Mouse (Mus musculus) adrenal gland, adult 8-10 months (tissue): Measurements from ENCODE around the gene Col4a1. TPM values are rescaled to one million over a fixed set of nuclear protein-coding genes. Genes with fewer than 3 reads are reported as not detected.

Experiments used
- DNase-seq: peaks from one replicate; pipeline ENCODE4 v3.0.0; 2022
- total RNA-seq, 4 experiments: library from RNA; stranded (reverse); gene quantifications; 2 replicates each; pipeline ENCODE4 v1.2.4; 2022

Col4a1 gene
- total RNA-seq, 4 experiments from 2014 or later = 276 to 357 (median 298) TPM

DNA sequence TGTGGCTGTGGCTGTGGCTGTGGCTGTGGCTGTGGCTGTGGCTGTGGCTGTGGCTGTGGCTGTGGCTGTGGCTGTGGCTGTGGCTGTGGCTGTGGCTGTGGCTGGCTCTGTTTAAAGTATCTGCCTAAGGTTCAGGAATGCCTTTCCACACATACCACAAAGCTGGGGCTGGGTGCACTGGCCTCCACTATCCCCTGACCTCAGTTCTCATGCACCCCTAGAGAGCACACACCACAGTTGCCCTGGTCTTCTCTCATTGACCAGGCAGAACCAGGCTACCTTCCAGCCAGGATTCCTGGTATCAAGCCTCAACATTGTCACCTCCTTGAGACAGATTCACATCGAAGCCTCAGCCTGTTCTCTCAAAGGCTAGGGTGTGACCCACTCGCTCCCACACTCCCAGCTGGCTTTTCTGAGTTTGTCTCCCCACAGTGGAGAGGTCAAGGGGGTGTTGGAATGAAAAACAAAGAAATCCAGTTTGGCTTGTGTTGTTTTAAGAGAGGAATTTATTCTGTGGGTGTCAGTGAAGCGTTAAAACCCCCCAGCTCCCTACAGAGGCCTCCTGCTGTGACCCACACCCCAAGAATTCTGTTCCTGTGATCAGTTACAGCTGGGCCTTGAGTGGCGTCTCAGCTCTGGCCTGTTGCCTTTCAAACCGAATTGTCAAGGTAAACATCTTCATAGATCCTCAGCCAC is 15.2 kb upstream of the Col4a1 start:
- no peak for DNase-seq

DNA sequence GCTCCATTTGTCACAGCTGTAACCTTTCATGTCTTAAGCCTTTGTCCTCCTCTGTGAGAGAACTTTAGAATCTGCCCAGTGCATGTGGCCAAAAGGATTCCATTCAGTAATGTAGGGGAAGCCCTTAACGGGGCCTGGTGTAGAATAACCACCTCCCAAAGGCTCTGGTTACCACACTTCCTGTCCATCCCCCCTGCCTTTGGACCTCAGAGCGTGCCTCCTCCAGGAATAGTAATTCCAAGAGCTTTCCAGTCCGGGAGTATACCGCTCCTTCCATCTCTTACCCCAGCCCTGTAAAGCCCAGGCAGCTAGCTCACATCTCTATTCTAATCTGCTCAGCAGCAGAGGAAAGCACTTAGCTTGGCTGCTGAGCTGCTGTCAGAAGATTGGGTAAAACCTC is 14.7 kb upstream of the Col4a1 start:
- no peak for DNase-seq

DNA sequence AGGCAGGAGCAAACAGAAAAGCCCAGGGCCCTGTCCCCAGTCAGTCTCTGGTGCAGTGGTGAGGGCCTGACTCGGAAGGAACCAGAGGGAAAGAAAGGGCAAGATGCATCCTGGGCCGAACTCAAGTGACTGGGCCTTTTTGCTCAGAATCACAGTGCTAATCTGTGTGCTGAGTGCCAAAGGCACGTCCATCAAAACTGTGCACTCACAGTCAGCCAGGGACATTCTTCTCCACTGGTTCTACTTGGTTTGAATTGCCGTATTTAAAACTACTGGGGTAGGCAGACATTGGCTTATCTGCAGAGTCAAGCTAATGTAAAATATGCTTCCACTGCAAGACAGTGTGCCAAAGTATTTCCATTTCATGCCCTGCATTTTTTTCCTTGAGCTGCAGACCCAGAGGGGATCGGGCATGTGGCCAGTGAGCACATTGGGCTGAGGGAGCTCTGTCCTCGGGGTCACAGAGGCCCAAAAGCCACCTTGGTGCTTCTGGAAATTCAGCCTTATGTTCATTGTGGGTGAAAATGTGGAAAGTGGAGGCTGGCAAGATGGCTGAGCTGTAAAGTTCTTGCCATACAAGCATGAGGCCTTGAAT is 12.3 kb upstream of the Col4a1 start:
- DNase-seq = no peak

DNA sequence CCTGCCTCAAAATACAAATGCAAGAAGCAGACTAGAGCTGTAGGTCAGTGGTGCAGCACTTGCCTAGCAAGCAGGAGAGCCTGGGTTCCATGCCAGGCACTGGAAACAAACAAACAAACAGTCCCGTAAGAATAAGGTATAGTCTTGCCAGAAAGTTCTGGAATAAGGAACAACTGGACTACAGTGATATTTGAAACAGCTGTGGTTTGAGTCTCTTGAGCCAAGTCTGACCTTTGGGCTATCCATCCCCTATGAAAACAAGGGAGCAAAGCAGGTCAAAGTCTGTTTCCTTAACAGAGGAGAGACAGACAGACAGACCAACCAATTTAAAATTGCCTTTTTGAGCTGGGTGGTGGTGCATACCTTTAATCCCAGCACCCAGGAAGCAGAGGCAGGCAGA is 11.1 kb upstream of the Col4a1 start:
- no peak for DNase-seq

DNA sequence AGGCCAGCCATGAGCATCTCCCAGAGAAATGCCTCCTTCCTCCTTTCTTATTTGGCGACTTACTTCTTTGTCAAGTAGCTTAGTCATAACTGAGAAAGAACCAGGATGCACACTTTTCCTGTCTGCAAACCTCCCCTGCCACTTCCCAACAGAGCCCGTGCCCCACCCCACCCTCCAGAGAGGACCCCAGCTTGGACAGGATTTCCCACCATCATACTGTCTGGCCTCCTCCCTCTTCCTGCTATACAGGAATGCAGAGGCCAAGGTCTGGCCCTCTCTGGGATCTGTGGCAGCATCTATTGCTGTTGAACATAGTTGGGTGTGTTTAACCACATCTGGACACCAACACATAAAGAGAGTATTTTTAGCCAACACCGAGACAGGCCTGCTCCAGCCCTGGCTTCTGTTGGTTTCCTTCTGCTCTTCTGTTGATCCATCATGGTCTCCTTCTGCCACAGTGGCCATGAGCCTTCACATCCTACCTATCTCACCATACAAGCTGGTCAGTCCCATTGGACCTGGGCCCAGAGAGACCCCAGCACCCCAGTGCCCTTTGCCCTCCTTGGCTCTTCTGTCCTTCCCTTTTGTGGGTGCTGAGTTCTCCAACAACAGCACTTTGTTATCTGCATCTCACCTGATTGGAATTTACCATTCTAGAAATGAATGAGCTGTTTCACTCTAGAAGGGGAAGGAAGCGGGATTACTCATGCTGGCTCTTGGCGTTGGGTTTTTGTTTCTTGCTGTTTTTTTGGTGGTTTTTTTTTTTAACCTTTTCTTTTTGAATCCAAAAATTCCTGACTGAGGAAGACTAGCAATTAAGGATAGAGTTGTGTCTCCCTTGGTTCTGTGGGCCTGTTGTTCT is 10.3 kb upstream of the Col4a1 start:
- no peak for DNase-seq

DNA sequence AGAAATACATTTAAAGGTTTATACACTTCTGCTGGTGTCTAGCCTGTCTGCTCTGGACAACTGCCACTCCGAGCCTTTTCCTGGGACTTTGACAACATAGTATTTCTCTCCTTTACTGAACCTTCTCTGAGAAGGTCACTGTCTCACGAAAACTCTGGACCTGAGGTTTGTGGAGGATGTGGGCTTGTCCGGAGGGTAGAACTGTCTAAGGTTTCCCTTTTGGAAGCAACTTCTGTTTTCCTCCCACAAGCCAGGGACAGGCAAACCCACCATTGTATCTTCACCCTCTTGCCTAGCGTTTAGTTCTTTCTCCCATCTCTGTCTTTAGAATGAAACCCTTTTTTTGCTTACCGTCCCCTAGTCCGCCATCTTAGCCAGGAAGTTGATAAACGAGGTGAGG is 9.2 kb upstream of the Col4a1 start:
- DNase-seq = no peak

DNA sequence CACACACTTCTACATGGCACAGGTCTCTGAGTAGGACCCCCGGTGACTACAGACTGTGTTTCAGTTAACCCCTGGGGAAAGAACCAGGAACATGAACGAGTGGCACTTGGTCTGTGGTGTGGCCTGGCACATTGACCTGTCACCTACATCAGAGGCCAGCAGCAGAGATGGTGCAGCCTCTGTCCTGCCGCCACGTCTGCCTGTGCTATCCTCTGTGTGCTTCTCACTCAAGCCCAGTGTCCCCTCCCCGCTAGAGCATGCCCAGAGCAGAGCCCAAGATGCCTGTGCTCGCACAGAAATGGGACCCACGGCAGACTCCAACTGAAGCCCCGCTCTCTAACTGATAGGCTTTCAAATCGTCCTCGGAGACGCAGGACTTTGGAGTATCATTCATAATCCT is 6.8 kb upstream of the Col4a1 start:
- DNase-seq = no peak

DNA sequence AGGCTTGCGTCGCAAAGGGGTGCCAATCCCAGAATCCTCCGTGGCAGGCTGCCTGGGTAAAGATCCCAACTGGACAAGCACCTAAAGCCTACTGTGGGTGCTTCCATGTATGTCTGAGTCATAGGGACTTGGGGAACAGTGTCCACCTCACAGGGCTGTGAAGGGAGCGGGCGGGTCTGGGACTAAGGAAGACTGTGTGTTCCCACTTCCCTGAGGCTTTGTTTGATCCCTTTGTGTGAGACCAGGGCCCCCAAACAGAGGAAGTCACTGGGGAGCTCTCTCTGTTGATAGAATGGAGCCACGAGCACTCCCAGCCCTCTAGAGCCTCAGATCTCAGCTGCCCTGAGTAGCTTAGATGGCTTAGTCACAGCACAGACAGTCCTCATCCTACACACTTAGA is 3.5 kb upstream of the Col4a1 start:
- no peak for DNase-seq

DNA sequence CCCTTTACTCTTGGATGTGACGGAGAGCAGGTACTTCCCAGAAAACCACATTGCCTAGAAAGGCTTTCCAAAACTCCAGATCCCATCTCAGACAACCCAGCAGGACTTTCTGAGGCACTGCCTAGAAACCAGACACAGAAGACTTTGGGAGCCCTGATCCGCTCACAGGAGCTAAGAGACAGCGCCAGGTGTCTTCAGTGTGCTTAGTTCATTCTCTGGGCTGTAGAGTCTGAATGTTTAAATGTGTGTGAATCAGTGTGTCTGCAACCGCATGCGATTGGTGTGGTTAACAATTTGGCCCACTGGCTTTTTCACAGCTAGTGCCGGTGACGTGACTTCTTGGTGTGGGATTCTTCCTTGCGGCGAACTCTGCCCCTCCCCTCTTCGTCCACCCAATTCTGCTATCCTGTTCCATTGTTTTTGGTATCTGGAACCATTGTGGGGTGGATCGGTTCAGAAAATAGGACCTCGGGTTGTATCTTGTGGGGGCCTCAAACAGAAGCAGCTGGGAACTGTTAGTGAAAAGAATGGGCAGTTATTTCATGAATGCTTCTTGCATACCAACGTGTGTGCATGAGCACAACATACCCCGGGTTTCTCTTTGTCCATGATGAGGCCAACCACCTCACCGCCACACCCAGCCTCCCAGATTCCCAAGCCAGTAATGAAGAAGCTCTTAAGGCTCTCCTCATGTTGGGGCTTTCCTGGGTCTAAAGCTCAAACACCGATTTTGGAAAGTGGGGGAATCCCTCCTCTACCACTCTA is 2.7 kb upstream of the Col4a1 start:
- no peak for DNase-seq

DNA sequence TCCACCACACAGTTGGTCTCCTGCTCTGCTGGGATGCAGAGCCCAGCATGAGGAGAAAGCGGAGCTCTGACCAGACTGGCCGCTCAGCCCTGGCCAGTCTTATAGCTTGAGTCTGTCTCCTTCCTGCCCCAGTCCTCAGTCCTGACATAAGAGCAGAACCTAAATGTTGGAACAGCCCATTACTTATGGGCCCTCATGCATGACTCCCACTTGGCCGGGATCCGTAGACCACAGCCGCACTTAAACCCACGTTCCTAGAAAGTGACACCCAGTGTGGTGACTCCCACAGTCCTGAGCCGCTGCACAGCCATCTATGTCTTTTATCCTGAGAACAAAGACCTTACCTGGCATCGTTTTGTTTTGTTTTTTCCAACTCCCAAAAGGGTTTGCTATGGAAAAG is 2.0 kb upstream of the Col4a1 start:
- DNase-seq = no peak

DNA sequence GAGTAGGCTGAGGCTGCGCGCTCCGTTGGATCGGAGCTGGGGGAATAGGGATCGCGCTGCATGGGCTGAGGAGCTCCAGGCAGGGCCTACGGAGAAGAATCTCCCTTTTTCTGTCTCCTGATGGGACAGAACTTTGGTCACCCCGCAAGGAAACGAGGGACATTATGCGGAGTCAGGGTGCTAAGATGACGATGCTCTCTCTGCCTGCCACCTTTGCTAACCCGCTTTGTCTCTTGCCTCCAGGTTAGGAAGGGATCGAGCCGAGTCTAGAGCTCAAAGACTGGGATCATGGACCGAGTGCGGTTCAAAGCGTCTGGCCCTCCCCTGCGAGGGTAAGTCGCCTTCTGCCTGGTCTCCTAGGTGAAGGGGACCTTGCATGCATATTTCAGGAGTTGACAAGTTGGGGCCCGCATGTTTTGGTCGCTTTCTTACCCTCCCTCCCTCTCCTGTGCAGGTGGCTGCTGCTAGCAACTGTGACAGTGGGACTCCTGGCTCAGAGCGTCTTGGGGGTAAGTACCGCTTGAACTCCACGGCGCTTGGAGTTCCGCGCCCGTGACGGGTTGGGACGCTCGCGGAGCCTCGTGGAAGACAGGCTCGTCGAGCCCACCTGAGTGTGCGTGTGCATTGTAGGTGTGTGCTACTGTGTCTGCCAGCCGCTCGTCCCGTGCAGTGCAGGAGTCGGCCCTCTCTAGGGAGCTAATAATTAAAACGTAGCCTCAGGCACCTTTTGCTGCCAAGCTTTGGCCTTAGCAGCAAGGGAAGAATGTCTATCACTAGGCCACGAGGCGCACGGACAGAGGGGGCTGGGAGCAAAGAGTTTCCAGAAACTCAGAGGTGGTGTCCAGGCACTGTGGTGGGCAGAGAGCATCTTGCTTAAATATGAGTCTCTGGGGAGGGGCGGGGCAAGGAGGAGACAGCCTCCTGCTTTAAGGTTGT is 818 bp upstream of the Col4a1 start:
- DNase-seq = no peak

DNA sequence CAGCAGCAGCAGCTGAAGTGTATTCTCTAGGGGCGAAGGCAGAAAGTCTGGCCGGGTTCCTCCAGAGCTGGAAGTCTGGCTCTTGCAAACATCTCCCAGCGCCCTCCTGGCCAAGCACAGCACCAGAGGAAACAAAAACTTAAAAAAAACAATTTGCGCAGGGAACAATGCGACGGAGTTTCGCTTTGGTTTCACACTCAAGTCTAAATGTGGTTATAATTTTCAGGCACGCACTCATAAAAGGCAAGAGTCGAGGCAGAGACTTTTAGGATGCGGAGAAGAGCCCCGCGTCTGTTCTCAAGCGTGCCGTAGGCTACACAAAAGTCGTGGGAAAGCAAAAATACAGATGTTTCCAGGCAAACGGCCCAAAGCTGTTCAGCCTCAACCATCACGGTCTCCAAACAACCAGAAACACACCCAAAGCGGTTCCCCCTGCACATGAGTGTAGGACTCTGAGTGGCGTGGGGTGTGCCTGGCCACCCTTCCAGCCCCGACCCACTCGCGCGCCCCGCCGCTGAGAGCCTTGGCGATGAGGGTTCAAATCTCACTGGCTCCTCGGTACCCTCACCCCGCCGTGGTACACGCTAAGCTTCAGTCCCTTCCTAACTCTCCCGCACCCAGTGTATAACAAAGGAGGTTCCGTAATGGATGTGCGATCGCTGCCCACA is 811 bp downstream of the Col4a1 start:
- no peak for DNase-seq

DNA sequence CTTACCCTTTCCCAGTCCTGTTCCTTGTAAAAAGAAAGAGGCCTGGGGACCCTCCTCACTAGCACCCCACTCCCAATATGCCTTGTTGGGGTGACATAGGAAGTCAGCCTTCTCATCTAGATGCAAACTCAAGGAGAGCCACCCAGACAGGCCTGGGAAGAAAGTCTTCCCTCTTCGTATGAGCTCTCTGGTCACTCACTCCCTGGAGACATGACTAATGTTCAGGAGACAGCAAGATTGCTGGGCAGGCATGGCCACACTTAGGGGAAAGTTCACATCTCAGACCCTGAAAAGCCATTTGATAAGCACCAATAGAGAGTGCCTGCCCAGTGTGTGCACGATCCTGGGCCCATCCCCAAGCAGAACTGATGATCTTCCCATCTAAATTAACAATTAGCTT is 2.6 kb downstream of the Col4a1 start:
- no peak for DNase-seq

DNA sequence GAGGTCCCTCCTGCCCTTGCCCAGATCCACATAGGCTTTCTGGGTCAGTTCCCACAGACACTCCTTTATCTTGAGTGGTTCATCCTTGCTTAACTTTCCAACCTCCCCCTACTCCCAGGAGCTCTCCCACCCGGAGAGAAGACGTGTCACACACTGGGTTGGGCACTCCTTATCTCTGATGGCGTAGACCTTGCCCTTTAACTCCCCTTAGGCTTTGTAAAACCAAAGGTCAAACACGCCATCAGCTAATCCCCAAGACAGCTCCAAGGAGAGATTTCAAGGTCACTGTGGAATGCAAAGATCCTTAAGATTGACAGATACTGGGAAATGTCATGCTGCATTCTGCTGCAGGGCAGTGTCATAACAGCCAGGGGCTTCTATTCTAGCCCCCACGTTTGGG is 3.4 kb downstream of the Col4a1 start:
- no peak for DNase-seq

DNA sequence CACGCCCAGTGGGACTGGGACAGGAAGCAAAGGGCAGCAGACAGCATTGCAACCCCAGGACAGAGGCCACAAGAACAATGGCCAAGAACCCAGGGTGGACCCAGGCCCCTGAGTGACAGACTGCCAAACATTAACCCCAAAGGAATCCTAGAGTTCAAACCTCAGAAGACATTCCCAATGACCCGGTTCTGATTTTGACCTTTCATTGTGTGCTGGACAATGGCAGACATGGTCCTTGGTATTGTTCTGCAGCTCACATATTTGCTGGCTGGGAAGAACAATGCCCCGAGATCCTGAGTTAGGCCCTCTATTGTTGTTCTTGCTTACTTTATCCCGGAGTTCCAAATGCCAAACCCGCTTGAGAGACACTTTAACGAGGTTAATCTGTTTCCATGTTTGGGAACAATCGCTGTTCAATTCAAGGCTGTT is 4.0 kb downstream of the Col4a1 start:
- DNase-seq = no peak

DNA sequence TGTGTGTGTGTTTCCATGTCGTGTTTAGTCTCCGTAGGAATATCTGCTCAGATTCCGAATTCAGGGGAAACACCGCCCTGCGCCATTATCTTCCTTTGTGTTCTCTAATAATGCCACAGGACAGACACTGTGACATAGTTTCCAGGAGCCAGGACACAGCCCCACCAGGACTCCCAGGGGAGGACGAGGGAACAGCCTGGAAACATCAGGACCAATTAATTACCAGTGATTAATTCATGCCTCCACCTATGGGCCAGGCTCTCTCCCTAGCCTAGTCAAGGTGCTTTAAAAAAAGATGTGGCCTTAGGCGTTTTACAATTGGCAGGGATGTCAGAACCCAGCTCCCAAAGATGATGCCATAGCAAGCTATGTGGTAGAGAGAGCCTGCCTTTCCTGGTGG is 5.2 kb downstream of the Col4a1 start:
- no peak for DNase-seq

DNA sequence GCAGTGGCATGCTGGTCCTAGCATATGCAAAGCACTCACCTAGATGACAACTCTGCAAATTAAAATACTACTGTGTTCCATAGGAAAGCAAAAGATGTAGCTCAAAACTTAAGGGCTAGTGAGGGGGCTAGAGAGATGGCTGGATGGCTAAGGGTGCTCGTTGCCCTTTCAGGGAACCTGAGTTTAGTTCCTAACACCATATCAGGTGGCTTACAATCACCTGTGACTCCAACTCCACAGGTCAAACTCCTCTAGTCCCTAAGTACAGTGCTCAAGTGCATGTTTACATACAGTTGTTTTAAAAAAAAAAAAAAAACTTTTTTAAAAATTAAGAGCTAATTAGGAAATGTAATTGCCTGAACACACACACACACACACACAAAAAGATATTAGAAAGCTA is 7.1 kb downstream of the Col4a1 start:
- DNase-seq = no peak

DNA sequence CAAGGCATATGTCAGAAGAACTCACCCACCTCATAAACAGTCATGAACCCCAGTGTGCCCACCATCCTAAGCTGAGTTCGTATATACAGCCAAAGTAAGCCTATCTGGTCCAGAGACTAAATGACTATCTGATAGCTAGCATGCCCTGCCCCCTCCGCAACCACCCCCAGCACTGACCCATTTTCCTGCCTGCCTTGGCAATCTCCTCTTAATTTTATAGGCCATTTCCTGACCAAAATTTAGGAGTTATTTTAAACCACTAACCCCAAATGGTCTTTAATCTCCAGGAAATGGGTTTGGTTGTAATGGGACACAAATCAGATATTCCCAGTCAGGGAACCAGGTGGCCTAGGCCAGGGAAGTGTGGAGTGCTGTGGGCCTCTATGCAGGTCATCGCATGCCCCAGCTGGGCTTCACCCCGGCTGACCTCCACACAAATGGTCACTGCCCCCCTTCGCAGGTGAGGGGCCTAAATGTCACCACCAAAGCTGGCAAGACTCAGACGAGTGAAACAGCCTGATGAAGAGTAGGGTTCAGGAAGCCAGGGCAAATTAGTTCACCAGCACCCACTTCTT is 8.5 kb downstream of the Col4a1 start:
- DNase-seq = no peak

DNA sequence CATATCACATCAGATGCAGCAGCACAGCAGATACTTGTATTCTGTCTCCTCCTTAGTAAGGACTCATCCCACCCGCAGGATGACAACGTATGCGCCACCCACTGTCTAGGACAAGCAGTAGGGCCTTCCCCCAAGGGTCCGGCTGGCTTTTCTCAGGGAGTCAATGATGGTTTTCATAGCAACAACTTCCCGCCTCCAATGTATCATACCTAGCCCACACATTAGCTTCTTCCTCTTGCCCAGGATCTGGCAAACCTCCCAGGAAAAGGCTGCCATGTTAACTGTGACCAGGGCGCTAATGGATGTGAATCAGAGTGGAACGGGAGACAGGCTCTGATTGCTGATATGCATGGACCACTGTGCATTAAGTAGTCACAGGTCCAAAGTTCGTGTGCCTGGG is 12.2 kb downstream of the Col4a1 start:
- DNase-seq = no peak

DNA sequence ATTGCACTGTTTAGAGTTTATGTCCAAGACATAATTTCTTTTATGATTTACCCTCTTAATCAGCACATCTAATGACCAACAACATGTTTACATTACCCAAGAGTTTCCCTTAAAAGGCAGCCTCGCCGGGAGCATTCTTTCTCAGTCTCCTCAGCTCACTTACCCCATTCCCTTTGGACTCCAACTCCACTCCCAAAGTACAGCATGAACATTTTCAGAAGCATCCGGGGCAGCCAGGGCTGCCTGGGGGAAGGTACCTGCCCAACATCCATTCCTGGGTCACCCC is 13.4 kb downstream of the Col4a1 start:
- no peak for DNase-seq
